Mouse (Mus musculus) cerebellum, adult 2 months (tissue): ENCODE results near the gene Ctnnbl1. TPM values are rescaled to one million over a fixed set of nuclear protein-coding genes. Genes with fewer than 3 reads are reported as not detected.

Experiments
- DNase-seq, 2 experiments: peaks; one replicate each; pipeline ENCODE4 v3.0.0; 2021
- H3K27ac ChIP-seq: fragments of 200-500 bp; 2 replicates; pipeline ENCODE4 v1.5.1; 2012; ENCODE audit warnings: low read length, control low read depth, inconsistent platforms; ENCODE audit not compliant: insufficient read depth
- H3K27me3 ChIP-seq: fragments of 200-500 bp; 2 replicates; pipeline ENCODE4 v1.6.1; 2012; ENCODE audit warnings: inconsistent platforms, mild to moderate bottlenecking, low read length, moderate library complexity; ENCODE audit not compliant: control insufficient read depth, insufficient read depth
- H3K4me1 ChIP-seq: fragments of 200-500 bp; 2 replicates; pipeline ENCODE4 v1.6.1; 2011; ENCODE audit warnings: low read length; ENCODE audit not compliant: control insufficient read depth, insufficient read depth
- H3K4me3 ChIP-seq: fragments of 200-500 bp; replicated peaks from 2 replicates; pipeline ENCODE3; 2011; ENCODE audit warnings: mild to moderate bottlenecking, low read depth, low read length, control low read depth; ENCODE audit not compliant: insufficient read depth
- CTCF ChIP-seq: fragments of 200-500 bp; IDR thresholded peaks from 2 replicates; pipeline ENCODE4 v1.5.1; 2011; ENCODE audit warnings: low read depth, mild to moderate bottlenecking, control low read depth, low read length, moderate library complexity, borderline replicate concordance; ENCODE audit not compliant: insufficient read depth
- POLR2A ChIP-seq: fragments of 200-500 bp; IDR thresholded peaks from 2 replicates; pipeline ENCODE4 v1.6.1; 2011; ENCODE audit warnings: low read length, control low read depth, borderline replicate concordance; ENCODE audit not compliant: insufficient read depth
- WGBS: fragments of 180-500 bp; shearing (Covaris S2); methylation state at CpG from one replicate; pipeline ENCODE4 v1.1.7; 2018; 5-methylcytosine and 5-hydroxymethylcytosine counted together
- polyA plus RNA-seq: library from polyadenylated mRNA; depleted of rRNA; stranded (reverse); fragments of >200 nt; gene quantifications from 2 replicates; pipeline ENCODE4 v1.2.3, GENCODE M21; 2012

Ctnnbl1 gene
- polyA plus RNA-seq, 1 experiment: 30.0 TPM

GRCm38 (mm10) chr2:157704991-157705776 is 32.0 kb upstream of the Ctnnbl1 start:
- peak in 1 of 2 experiments; percentile 37 for DNase-seq
- Histone ChIP-seq H3K4me3 (no peak overlapping the region), H3K27me3 (no peaks in the 10 kb centered on the region), H3K4me1 (peaks cover 9% of the 10 kb centered on the region), H3K27ac (peak overlapping the region; percentile 1; the same call in 1 of the 2 replicates)
- 64% methylated on average over 28 of the region's 28 CpGs for WGBS
- TF ChIP-seq POLR2A (no peak), CTCF (no peak)

DNA sequence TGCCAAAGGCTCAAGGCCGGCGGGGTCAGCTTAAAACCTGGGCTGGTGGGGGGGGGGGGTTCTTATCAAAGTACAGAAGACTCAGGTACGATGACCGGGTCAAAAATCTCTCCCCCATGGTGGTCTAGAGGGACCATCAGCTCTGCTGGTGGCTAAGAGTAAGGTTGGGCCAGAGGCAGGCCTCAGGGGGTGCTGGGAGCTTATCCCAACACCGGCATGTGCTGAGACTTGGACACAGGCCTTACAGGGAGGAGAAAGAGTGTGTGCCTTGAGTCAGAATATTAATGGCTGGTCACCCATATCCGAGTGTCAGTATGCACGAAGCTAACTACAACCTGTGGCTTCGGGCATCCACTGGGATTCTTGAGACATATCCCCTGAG is 31.4 kb upstream of the Ctnnbl1 start:
- 48% methylated on average over 8 of the region's 8 CpGs for WGBS
- peaks cover 9% of the 10 kb centered on the region for H3K4me1 ChIP-seq
- no peak overlapping the region for H3K27ac ChIP-seq
- no peaks in the 10 kb centered on the region for H3K27me3 ChIP-seq
- H3K4me3 ChIP-seq: no peak overlapping the region
- no peak for DNase-seq
- no peak for TF ChIP-seq CTCF
- no peak for TF ChIP-seq POLR2A

DNA sequence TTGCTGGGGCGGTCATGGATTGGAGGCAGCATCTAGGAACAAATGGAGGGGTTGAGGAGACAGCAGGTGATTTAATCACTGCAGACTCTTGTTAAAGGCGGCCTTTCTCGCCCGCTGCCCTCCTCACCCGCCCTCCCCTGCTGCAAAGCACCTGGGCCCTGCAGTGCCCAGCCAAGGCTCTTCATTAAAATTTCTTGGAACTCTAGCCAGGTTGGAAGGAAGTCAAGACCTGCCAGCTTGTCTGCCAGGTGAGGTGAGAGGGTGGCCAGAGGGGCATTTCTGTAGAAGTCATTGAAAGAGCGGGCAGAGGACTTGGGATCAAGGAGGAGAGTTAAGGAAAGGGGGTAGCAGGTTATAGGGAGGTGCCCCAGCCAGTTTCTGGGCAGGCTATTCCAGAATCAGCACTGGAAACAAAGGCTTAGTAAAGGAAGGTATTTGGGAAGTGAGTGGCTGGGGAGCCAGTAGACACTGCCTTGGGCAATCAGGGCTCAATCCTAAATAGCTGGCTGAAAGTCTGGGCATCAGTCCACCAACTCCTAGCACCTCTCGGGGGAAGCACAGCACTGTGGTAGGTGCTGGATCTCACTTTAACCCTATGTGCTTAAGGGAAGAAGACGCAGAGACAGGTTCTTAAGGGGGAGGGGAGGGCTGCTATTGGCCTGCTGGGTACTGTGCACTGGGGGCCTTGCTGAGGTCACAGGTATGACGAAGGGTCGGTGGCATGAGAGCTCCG is 29.8 kb upstream of the Ctnnbl1 start:
- H3K27ac ChIP-seq: no peak overlapping the region
- H3K4me1 ChIP-seq: peaks cover 9% of the 10 kb centered on the region
- no peaks in the 10 kb centered on the region for H3K27me3 ChIP-seq
- H3K4me3 ChIP-seq: no peak overlapping the region
- DNase-seq: peak; percentile 29 to 52
- WGBS: 35% methylated on average over 11 of the region's 11 CpGs
- no peak for TF ChIP-seq POLR2A
- TF ChIP-seq CTCF: no peak

DNA sequence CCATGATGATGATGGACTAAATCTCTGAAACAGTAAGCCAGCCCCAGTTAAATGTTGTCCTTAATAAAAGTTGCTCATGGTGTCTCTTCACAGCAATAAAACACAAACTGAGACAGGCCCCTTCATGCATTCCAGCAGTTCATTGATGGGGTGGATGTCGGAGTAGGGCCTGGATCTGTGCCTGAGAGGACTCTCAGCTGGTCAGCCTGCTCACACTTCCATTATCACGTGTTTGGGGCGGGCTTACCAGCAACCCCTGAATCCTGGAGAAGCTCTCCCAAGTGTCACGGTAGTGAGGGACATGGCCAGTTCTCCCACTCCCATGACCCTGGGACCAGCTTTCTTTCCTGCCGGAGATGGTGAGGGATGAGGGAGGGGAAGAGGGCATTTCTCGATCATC is 24.5 kb upstream of the Ctnnbl1 start:
- Histone ChIP-seq H3K4me3 (no peak overlapping the region), H3K27me3 (no peaks in the 10 kb centered on the region), H3K4me1 (peaks cover 5% of the 10 kb centered on the region; the same call in 1 of the 2 replicates), H3K27ac (no peak overlapping the region)
- 69% methylated on average over 6 of the region's 6 CpGs for WGBS
- DNase-seq: no peak
- no peak for TF ChIP-seq POLR2A
- no peak for TF ChIP-seq CTCF

- WGBS: 24% methylated on average over 12 of the region's 12 CpGs
- DNase-seq: no peak
- Histone ChIP-seq H3K27ac (no peak overlapping the region), H3K4me3 (no peak overlapping the region), H3K27me3 (no peaks in the 10 kb centered on the region), H3K4me1 (peaks cover 4% of the 10 kb centered on the region; the same call in 1 of the 2 replicates)
- no peak for TF ChIP-seq POLR2A
- no peak for TF ChIP-seq CTCF
Measured at GRCm38 (mm10) chr2:157715586-157716191, 21.5 kb upstream of the Ctnnbl1 start.

GRCm38 (mm10) chr2:157718441-157718840 is 18.8 kb upstream of the Ctnnbl1 start:
- Histone ChIP-seq H3K27me3 (no peaks in the 10 kb centered on the region), H3K4me3 (no peak overlapping the region), H3K27ac (no peak overlapping the region), H3K4me1 (peaks cover 4% of the 10 kb centered on the region; the same call in 1 of the 2 replicates)
- DNase-seq: no peak
- 35% methylated on average over 4 of the region's 4 CpGs for WGBS
- TF ChIP-seq CTCF (no peak), POLR2A (no peak)

DNA sequence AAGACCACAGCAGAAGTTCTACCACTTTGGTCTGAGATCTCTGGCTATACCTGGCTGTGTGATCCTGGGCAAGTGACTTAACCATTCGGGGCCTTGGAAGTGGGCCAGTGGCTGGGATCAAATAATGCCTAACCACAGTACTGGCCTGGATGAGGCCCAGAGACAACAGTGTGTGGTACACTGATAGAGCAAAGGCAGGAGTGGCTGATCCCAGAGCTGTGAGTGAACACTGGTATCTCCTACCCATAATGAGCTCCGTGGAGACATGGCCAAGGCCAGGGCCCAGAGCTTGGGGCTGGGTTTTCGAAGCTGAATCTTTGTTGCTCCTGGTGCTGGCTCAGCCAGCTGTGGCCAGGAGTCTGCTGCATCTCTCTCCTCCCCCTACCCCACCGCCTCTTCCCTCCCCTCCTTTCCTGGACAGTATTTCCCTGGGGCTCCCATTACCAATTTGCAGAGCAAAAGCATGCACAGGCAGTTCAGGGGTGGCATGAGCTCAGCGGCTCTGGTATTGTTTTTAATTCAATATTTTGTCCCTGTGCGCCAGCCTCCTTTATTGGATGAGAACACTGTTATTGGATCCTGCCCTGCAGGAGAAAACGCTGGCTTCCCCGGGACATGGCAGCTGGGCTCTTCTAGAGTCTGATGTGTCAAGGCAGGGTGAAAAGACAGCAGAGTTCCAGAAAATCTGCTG is 13.2 kb upstream of the Ctnnbl1 start:
- no peak for DNase-seq

More for the DNA sequence above, 13.2 kb upstream of the Ctnnbl1 start:
- TF ChIP-seq CTCF: no peak
- no peak for TF ChIP-seq POLR2A
- 17% methylated on average over 8 of the region's 8 CpGs for WGBS
- no peaks in the 10 kb centered on the region for H3K27me3 ChIP-seq
- H3K27ac ChIP-seq: no peak overlapping the region
- no peaks in the 10 kb centered on the region; the same call in 1 of the 2 replicates for H3K4me1 ChIP-seq
- no peak overlapping the region for H3K4me3 ChIP-seq
